Mouse (Mus musculus) heart, postnatal 25 days (tissue): ENCODE data around the gene Cdkn2a. TPM values are rescaled to one million over a fixed set of nuclear protein-coding genes. Genes with fewer than 3 reads are reported as not detected.

ENCODE experiments used
- DNase-seq: peaks from one replicate; pipeline ENCODE4 v3.0.0; 2022; ENCODE audit warnings: low spot score
- intact Hi-C: fragments of 180-260 bp; cut with DNase I; formaldehyde crosslinking; loops from one replicate; pipeline ENCODE4 v1.15.1; 2025
- total RNA-seq, 2 experiments: library from RNA; stranded (reverse); gene quantifications; 2 replicates each; pipeline ENCODE4 v1.2.3; 2021

Gene Cdkn2a
- total RNA-seq, 2 experiments from 2014 or later = not detected

GRCm38 (mm10) chr4:89281236-89281635 lies 13.2 kb downstream of the Cdkn2a start:
- no peak for DNase-seq
- intact Hi-C loops = no loop called here

DNA sequence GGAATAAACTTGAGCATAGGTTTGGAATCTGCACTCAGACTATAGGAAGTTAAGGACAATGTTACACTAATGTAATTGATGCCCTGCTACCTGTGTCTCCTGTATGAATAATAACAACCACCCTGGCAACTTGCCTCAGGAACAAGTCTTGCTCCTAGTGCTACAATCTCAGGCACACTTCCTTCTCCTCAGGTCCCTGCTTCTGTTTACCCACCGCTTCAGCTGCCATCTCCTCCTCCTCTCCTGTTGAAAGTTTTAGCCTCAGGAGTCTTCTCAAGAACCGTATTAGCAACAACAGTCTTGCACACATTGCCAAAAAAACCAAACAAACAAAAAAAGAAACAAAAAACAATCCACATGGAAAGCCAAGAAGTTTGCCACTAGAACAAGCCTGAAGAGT lies 14.8 kb downstream of the Cdkn2a start:
- intact Hi-C loops = no loop called here
- DNase-seq = no peak

- intact Hi-C loops = no loop called here
- no peak for DNase-seq
These were observed 17.0 kb downstream of the Cdkn2a start for GRCm38 (mm10) chr4:89277381-89277940.

GRCm38 (mm10) chr4:89276669-89277219 lies 17.7 kb downstream of the Cdkn2a start:
- intact Hi-C loops = no loop called here
- DNase-seq = no peak

DNA sequence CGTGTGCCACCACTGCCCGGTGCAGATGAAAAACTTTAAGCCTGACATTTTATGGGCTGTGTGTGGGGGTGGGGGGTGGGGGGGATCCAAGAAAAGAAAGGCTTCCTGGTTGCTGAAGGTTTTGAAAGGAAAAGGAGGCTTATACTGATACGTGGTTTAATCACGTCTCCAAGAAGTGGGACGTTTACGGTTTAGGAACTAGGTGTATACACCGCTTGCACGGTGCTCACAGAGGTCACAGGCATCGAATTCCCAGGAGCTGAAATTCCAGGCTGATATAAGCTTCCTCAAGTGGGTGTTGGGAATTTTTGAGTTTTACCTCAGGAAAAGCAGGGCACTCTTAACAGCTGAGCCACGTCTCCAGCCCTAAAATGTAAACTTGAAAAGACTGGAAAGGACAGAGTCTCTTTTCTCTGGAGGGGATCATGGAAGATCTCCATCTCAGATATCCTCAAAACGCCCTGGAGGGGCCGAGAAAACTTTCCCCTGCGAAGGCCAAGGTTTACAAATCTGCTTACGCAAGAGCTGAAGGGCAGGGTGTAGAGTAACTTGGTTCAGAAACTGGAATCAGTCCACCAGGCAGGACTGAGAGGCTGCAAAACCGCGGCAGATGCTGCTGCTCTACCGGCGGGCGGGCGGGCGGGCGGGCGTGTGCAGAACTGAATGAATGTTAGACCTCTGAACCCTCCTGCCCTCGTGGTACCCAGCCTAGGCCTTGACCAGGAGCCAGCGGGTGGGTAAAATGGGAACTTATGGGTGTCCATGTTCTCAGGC lies 18.5 kb downstream of the Cdkn2a start:
- intact Hi-C loops = no loop called here
- DNase-seq = no peak

GRCm38 (mm10) chr4:89274829-89275548 lies 19.5 kb downstream of the Cdkn2a start:
- DNase-seq = no peak

GRCm38 (mm10) chr4:89274006-89274405 lies 20.4 kb downstream of the Cdkn2a start:
- intact Hi-C loops = no loop called here
- DNase-seq = no peak

More at GRCm38 (mm10) chr4:89274829-89275548, 19.5 kb downstream of the Cdkn2a start:
- intact Hi-C loops = no loop called here

DNA sequence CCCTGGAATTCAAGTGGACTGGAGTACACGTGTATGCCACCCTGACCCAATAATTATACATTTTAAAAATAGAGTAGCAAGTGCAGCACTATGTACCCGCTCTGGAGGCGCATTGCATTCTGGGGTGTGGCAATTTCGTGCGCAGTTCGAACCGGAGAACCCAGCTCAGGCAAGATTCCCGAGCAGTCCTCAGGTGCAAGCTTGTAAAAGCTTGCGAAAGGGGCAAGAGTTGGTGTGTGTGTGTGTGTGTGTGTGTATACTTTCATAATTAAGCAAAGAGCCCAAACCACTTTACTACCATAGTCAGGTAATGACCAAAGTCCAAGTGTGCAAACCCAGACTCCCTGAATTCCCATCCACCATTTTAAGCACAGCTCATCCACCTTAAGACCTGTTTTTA lies 20.9 kb downstream of the Cdkn2a start:
- no peak for DNase-seq
- intact Hi-C loops = no loop called here

DNA sequence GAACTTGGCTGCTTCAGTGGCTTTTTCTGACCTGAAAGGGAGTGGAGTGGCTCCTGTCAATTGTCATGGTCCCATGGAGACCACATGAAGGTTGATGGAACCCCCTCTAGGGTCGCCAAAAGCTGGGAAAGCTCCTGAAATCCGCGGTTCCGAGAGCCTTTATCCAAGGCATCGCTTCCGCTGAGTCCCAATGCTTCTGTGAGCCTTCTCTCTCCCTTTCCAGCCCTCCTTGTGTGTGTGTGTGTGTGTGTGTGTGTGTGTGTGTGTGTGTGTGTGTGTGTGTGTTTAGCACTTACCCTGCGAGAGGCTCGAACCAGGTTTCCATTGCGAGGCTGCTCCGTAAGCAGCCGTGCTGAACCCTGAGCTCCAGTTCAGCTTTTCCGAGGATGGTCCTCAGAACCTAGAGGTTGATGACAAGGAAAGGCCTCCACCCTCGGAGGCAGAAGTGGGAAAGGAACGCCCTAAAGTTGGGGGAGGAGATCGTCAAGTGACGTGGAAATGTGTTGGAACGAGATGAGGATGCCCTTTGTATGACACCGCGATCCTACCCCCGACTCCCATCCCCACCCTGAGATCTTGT lies 21.4 kb downstream of the Cdkn2a start:
- DNase-seq = no peak
- intact Hi-C loops = no loop called here

- DNase-seq = no peak
- intact Hi-C loops = no loop called here
These were observed 22.2 kb downstream of the Cdkn2a start for GRCm38 (mm10) chr4:89272101-89272718.

- DNase-seq = no peak
- intact Hi-C loops = no loop called here
These were observed 36.7 kb downstream of the Cdkn2a start for GRCm38 (mm10) chr4:89257768-89258167.

DNA sequence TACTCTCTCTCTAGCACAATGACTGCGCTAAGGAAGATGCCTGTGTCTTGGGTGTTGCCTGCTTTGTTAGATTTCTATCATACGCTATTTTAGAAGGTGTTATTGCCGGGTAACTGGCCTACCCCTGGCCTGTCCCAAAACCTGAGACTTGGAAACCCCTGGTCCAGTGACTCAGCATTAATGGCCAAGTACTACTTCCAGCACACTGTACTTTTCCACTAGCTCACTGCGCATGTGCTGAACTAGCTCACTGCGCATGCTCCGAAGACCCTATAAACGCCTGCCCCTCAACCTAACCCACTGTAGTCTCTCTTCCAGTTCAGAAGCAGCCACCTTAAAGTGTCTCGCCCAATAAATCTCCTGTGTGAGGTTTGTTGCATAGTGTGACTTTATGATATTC lies 60.0 kb downstream of the Cdkn2a start:
- intact Hi-C loops = no loop called here
- DNase-seq = no peak

Other genes with a start within 250 kb of the Cdkn2a start
- 10 to 100 TPM; 21.3 to 21.8 TPM for gene Mtap, start 157.5 kb downstream of the Cdkn2a start, total RNA-seq
- under 1 TPM; 0.65 to 0.87 TPM for gene Cdkn2b, start 16.4 kb upstream of the Cdkn2a start, total RNA-seq